Mouse (Mus musculus) MEL (cell line): Measurements from ENCODE around the gene Rps10. TPM values are rescaled to one million over a fixed set of nuclear protein-coding genes. Genes with fewer than 3 reads are reported as not detected.

ENCODE experiments used
- polyA plus RNA-seq, 2 experiments: library from polyadenylated mRNA; stranded (reverse) in 1 of 2; unstranded in 1 of 2; fragments of >175 nt in 1 of 2; fragments of >200 nt in 1 of 2; gene quantifications; 2 replicates each; pipeline versions ENCODE4 v1.2.1 to v1.2.4; 2012; ENCODE audit warnings: low replicate concordance in 2 of 2, low read depth in 1 of 2; ENCODE audit not compliant: insufficient read length in 2 of 2, insufficient read depth in 1 of 2, missing spikeins in 1 of 2
- total RNA-seq: library from RNA; depleted of rRNA; stranded (reverse); fragments of 300-350 nt; gene quantifications from 2 replicates; pipeline ENCODE4 v1.2.3, GENCODE M21; 2012; rRNA removed

The Rps10 gene
- total and polyA plus RNA-seq, 3 experiments = 3,057 to 3,899 (median 3,166) TPM

Other genes starting within 250 kb of the Rps10 start
- not detected in 2 replicates for gene Grm4, start 115.3 kb downstream of the Rps10 start, total RNA-seq
- gene Grm4, start 115.3 kb downstream of the Rps10 start, polyA plus RNA-seq = under 1 TPM in 1 of 2 experiments, not detected in 1; 0.06 TPM
- 96.0 and 106 TPM in 2 replicates for gene Hmga1, start 80.2 kb downstream of the Rps10 start, total RNA-seq
- 100 to 1,000 TPM in 1 of 2 experiments, not detected in 1; 112 TPM for gene Hmga1, start 80.2 kb downstream of the Rps10 start, polyA plus RNA-seq
- 20.6 and 21.5 TPM in 2 replicates for gene AI413582, start 70.9 kb downstream of the Rps10 start, total RNA-seq
- 10 to 100 TPM in 1 of 2 experiments, not detected in 1; 56.5 TPM for gene AI413582, start 70.9 kb downstream of the Rps10 start, polyA plus RNA-seq
- gene Nudt3, start 13.2 kb downstream of the Rps10 start, total RNA-seq = 93.8 and 96.5 TPM in 2 replicates
- gene Nudt3, start 13.2 kb downstream of the Rps10 start, polyA plus RNA-seq = 100 to 1,000 TPM in 1 of 2 experiments, 10 to 100 TPM in 1; 97.0 to 258 TPM
- gene RPS10-NUDT3, start 1.4 kb downstream of the Rps10 start, total RNA-seq = not detected in 2 replicates
- gene RPS10-NUDT3, start 1.4 kb downstream of the Rps10 start, polyA plus RNA-seq = 10 to 100 TPM in 1 of 2 experiments, not detected in 1; 37.3 TPM
- gene Pacsin1, start 18.8 kb upstream of the Rps10 start, total RNA-seq = not detected in 2 replicates
- under 1 TPM in 1 of 2 experiments, not detected in 1; 0.17 TPM for gene Pacsin1, start 18.8 kb upstream of the Rps10 start, polyA plus RNA-seq
- not detected in 2 replicates for gene Spdef, start 92.3 kb upstream of the Rps10 start, total RNA-seq
- gene Spdef, start 92.3 kb upstream of the Rps10 start, polyA plus RNA-seq = under 1 TPM in 1 of 2 experiments, not detected in 1; 0.11 TPM
- gene D17Wsu92e, start 184.0 kb upstream of the Rps10 start, total RNA-seq = 66.5 and 72.5 TPM in 2 replicates
- 100 to 1,000 TPM in 1 of 2 experiments, not detected in 1; 108 TPM for gene D17Wsu92e, start 184.0 kb upstream of the Rps10 start, polyA plus RNA-seq
- 217 and 219 TPM in 2 replicates for gene Snrpc, start 201.5 kb upstream of the Rps10 start, total RNA-seq
- gene Snrpc, start 201.5 kb upstream of the Rps10 start, polyA plus RNA-seq = 100 to 1,000 TPM in 1 of 2 experiments, not detected in 1; 227 TPM
- 23.1 and 25.9 TPM in 2 replicates for gene Uhrf1bp1, start 219.8 kb upstream of the Rps10 start, total RNA-seq
- gene Uhrf1bp1, start 219.8 kb upstream of the Rps10 start, polyA plus RNA-seq = 10 to 100 TPM in 1 of 2 experiments, not detected in 1; 43.6 TPM